Mouse (Mus musculus) cerebellum, adult (tissue): ENCODE measurements around the gene Ltbp1.
"Not testable (repeated sequence)": the region's sequence is repeated elsewhere in the genome, so short reads cannot be mapped to it uniquely, and the experiment has no call there.

Experiments used
- ATAC-seq: cut with Nextera tagmentation; 2 replicates; pipeline ENCODE4 v1.9.2; 2017; ENCODE audit warnings: mild to moderate bottlenecking, moderate library complexity, mixed read lengths; ENCODE audit not compliant: insufficient number of reproducible peaks, low FRiP score, low TSS enrichment

Ltbp1 gene

DNA sequence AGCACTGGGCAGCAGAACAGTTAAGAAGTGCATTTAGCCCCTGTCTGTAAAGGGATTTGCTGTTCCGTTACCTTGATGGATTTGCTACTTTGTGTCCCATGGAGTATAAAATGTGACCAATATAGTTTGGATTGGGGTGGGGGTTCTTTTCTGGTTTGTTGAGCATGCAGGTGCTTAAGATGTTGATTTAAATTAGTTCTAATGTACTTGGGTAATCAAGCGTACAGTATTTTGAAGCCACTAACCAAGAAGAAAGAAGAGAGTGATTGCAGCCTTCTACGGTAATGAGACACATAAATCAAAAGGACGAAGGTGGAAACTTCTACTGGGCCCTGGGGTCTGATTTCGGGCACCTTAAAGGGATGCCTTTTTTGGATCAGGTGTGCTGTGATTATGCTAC, 102.5 kb downstream of the Ltbp1 start:
- ATAC-seq = no peak

DNA sequence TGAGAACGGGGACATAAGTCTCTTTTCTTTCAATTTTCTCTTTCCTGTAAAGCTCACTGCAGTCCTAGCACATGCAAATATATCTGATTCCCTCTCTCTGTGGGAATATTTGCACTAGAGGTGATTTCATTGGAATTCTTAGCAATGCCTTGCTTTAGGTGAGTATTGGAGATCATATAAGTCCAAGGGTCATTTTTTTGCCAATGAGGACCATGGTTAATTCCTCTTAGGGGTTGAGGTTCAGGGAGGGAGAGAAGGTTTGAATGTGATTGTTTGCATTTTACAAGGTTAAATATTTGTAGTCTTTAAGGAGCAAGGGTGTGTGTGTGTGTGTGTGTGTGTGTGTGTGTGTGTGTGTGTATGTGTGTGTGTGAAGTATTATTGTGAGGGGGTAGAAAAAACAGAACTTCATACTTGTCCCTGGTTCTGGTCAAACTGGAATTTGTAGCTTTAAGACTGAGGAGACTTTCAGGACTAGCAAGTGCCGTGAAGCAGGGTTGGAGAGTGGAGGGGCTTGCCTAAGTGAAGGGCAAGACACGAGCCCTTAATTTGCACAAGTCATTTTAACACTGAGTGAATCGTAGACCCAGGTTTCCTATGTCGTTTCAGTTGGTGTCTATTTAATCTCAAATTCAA, 103.8 kb downstream of the Ltbp1 start:
- ATAC-seq = no peak

GRCm38 (mm10) chr17:75110252-75111205, 105.2 kb downstream of the Ltbp1 start:
- ATAC-seq = no peak

- ATAC-seq = no peak
Measured at GRCm38 (mm10) chr17:75115594-75115993, 110.2 kb downstream of the Ltbp1 start.

DNA sequence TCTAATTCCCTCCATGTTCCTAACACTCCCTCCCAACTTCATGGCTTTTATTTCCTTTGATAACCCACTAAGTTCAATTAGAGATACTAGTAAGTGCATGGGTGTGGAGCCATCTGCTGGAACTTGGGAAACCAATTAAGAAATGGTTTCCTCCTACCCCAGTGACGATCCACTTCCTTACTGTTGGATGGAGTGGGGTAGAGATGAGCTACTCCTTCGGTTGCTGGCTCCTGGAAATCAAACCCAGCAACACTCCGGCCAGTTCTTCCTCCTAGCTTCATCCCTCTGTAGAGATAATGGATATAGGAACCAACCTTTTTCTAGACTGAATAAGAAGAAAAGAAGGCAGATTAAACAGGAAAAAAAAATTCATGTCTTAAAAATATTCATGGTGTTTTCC, 113.5 kb downstream of the Ltbp1 start:
- ATAC-seq = no peak

DNA sequence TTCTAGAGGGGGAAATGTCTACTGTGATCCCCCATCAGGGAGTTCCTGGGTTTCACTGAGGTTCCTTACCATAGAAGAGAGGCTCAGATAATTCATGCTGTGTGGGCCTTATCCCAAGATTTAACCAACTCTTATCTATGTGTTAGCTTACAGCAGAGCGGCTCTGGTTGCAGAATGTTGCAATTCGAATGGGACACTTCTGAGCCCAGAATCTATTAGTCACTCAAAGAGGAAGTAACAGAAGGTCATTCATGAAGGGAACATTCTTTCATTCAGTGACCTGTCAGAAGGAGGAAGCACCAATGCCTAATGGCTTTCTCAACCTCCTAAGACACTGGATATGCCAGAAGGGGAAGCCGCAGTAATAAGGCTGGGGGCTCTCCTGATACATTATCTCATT, 114.1 kb downstream of the Ltbp1 start:
- no peak for ATAC-seq

DNA sequence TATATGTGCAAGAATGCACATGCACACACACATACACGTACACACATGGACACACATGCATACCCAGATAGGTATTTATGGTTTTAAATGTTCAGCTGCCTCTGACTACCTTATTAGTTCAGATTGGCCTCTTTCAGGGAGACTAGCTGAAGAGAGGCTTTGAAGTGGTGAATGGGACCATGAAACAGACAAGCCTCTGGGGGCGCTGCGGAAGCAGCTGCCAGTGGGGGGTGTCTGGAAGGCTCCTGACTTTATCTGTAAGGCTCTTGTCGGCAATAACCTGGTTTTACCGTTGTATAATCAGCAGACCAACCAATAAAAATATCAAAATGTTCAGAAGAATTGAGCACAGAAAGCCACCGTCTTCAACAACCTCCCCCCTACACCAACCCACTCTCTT, 114.7 kb downstream of the Ltbp1 start:
- ATAC-seq = no peak

GRCm38 (mm10) chr17:75122584-75123282, 117.4 kb downstream of the Ltbp1 start:
- ATAC-seq = no peak

- no peak for ATAC-seq
Measured at GRCm38 (mm10) chr17:75128337-75128935, 123.1 kb downstream of the Ltbp1 start.

DNA sequence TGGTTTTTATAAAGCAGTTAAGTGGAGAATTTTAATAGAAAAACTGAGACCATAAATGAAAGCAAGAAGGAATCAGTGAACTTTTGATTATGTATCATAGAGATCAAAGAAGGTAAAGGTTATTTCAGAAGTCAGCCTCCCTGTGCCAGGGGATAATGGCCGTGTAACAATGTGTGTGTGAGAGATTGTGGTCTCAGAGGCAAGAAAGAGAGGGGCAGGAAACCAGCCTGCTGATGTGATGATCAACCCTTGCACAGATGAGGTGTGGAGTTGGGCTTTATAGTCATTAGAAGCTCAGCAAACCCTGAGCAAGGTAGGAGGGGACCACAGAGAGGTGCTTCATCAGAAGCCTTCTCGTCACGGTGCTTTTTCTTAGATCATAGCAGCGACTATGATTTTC, 128.6 kb downstream of the Ltbp1 start:
- ATAC-seq = no peak

DNA sequence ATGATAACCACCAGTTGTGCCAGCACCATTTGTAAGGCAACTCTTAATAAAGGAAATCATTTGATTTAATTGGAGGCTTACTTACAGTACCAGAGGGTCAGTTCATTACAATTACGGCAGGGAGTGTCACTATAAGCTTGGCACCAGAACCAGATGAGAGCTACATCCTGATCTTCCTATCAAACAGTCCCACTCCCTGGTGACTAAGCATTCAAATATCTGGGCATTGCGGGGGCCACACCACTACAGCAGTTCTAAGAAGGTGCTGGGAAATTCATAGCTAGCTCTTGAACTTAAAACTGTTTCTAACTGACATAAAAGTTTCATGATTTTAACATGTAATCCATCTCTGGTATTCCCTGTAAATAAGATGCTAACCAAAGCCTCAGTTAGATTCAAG, 134.4 kb downstream of the Ltbp1 start:
- ATAC-seq = no peak

DNA sequence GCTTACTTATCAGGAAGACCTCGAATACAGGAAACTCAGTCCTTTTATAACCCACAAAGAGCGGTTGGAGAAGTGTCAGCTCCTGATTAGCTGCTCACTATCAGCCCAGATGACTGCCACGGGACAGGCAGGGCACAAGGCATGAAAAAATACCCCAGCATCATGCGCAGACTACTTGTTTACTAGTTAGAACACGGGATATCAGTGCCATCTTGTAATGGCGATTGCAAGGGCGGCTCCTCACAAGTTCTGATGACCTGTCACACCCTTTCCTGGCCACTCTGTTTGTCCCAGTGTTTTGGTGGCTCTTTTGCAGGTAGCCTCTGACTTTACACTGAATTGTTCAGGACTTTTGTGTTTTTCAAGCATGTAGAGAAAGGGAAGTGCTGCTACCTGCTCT, 137.5 kb downstream of the Ltbp1 start:
- not testable (repeated sequence) for ATAC-seq

DNA sequence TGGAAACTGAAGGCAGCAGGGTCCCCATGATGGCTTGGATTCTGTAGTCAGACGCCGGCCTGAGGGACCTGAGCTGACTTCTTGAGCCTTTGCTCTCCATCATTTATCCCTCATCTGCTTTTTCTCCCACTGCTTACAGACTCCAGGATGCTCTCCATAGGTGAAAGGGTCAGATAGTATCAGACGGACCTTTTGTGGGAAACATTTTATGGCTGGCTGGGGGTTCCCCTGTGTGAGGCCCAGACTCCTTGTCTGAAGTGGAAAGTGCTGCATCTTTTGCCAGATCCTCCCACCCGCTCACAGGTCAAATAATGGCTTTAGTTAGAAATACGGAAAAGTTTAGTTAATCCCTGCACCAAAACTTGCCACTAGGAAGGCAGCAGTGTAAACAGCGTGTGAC, 138.6 kb downstream of the Ltbp1 start:
- no peak for ATAC-seq

DNA sequence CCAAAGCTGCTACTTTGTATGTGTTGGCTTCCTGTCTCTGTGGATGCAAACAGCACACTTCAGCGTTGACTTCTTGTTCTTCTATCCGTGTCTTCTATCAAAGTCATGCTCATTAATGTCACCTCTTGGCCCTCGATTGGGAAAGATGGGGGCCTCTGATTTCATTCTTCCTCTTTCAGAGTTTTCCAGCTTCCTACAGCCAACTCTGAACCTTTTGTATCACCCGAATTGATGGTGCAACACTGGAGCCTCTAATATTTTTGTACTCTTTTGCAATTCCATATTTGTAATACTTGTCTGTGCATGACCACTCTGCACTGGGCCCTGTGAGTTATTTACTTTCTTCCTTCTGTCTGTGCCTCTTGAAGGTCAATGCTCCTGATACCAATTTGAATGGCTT, 141.8 kb downstream of the Ltbp1 start:
- no peak for ATAC-seq

DNA sequence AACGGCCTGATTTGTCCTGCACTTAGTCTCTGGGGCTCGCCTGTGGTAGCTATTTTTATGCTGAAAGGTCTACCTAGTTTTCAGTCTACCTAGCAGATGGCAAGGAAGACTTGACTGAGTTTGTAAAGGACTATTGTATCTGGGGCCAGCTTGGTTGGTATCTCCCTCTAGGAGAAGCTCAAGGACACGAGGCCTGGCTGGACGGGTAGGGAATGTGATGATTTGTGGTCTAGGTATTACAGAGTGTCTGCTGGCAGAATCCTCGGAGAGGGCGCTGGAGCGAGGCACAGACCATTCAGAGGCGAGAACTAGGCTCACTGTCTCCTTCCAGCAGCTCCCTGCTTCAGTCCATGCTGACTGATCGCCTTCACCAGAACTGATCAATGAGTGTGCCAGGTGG, 146.4 kb downstream of the Ltbp1 start:
- no peak for ATAC-seq

DNA sequence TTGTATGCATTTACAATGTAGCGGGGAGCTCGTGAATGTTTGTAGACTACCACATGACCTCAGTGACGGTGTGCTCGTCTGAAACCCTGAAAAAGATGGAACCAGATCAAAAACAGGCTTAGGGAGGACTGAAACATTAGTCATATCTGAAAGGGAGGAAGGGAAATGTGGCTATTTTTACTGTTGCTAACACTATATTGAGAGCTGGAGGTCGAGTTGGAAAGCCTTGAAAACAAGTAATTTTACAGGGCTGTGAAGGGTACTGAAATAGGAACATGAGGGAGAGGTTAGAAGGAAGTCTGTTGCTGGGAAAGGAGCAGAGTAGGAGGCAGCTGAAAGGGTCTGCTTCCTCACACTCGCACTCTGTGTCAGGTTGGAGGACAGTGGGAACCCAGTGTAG, 147.7 kb downstream of the Ltbp1 start:
- no peak for ATAC-seq

DNA sequence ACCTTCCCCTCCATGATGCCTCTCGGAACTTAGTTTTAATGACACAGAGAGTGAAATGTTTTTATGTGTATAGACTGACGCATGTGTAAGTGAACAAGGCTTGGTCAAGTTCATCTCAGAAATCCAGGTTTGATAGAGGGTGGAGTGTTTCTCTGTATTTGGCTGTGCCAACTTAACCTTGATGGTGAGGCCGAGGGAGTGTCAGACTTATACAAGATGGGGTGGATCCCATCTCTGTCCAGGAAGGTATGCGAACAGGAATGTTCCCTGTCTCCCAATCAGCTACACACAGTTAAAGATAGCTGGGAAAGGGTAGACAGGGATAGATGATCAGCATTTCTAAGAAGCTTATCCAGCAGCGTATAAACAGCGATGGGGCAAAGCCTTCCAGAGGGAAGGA, 153.0 kb downstream of the Ltbp1 start:
- ATAC-seq = no peak

DNA sequence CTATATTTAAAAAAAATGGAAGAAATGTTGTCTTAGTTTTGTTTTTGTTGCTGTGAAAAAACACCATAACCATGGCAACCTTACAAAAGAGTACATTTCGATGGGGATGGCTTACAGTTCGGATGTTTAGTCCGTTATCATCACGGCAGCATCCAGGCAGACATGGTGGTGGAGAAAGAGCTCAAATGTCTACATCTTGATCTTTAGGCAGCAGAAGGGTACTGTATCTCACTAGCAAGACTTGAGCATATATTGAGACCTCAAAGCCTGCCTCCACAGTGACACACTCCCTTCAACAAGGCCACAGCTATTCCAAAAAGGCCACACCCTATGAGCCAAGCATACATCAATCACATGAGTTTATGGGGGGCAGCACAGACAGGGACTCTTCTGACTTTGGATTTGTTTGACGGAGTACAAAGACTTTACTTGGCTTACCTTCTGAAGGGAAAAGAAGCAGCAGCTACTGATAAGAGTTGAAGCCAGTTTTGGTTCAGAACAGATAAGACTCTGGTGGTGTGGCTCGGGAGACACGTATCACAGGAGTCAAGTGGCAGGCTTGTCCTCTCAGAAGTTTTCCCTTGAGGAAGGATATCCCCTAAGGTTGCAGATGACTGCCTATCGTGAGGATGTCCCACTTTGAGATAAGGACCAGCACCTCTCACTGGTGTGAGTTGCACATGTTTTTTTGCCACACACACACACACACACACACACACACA, 153.9 kb downstream of the Ltbp1 start:
- ATAC-seq = no peak

- no peak for ATAC-seq
Measured at GRCm38 (mm10) chr17:75161062-75161461, 155.7 kb downstream of the Ltbp1 start.

GRCm38 (mm10) chr17:75161931-75162330, 156.6 kb downstream of the Ltbp1 start:
- no peak for ATAC-seq
